Mouse (Mus musculus) midbrain, embryonic 11.5 days (tissue): ENCODE results near the gene Ramp1. TPM values are rescaled to one million over a fixed set of nuclear protein-coding genes. Genes with fewer than 3 reads are reported as not detected.
A peak's percentile ranks its signal among the peaks of the same experiment; 100 is the strongest.

Experiments used
- ATAC-seq: fragments of 200-750 bp; cut with Nextera tagmentation; 2 replicates; pipeline ENCODE4 v1.8.0; 2017; ENCODE audit warnings: moderate TSS enrichment, moderate library complexity; ENCODE audit not compliant: low FRiP score
- DNase-seq: peaks from one replicate; pipeline ENCODE4 v3.0.0; 2015; ENCODE audit warnings: low spot score; ENCODE audit errors: missing footprints
- H3K27ac ChIP-seq: fragments of 300-500 bp; sonication (generic); 2 replicates; pipeline ENCODE4 v1.5.1; 2014; ENCODE audit warnings: low read depth, low read length
- H3K27me3 ChIP-seq: fragments of 300-500 bp; sonication (generic); 2 replicates; pipeline ENCODE4 v1.6.1; 2014; ENCODE audit warnings: mild to moderate bottlenecking, low read length, moderate library complexity, mixed read lengths; ENCODE audit not compliant: control insufficient read depth, insufficient read depth
- H3K36me3 ChIP-seq: fragments of 300-500 bp; sonication (generic); 2 replicates; pipeline ENCODE4 v1.6.1; 2014; ENCODE audit warnings: mild to moderate bottlenecking, low read length, moderate library complexity, mixed read lengths; ENCODE audit not compliant: control insufficient read depth, insufficient read depth
- H3K4me1 ChIP-seq: fragments of 300-500 bp; sonication (generic); 2 replicates; pipeline ENCODE4 v1.6.1; 2014; ENCODE audit warnings: low read length; ENCODE audit not compliant: control insufficient read depth, insufficient read depth
- H3K4me2 ChIP-seq: fragments of 300-500 bp; sonication (generic); 2 replicates; pipeline ENCODE4 v1.6.1; 2014; ENCODE audit warnings: mild to moderate bottlenecking, moderate library complexity
- H3K4me3 ChIP-seq: fragments of 300-500 bp; sonication (generic); 2 replicates; pipeline ENCODE4 v1.5.1; 2014; ENCODE audit warnings: low read depth, low read length
- H3K9ac ChIP-seq: fragments of 300-500 bp; sonication (generic); 2 replicates; pipeline ENCODE4 v1.6.1; 2014; ENCODE audit warnings: low read length
- H3K9me3 ChIP-seq: fragments of 300-500 bp; sonication (generic); 2 replicates; pipeline ENCODE4 v1.6.1; 2016; ENCODE audit warnings: low read length; ENCODE audit not compliant: control insufficient read depth
- WGBS: fragments of 180-500 bp; shearing (Covaris S2); extraction: QIAGEN DNeasy Blood & Tissue Kit; methylation state at CpG from one replicate; pipeline ENCODE4 v1.1.7; 2014; 5-methylcytosine and 5-hydroxymethylcytosine counted together
- polyA plus RNA-seq: library from polyadenylated mRNA; unstranded; fragments of >200 nt; fragmentation: Nextera tagmentation; extraction: Ambion mirVana; gene quantifications from 2 replicates; pipeline ENCODE4 v1.2.1, GENCODE M21; 2014

Ramp1 gene
- polyA plus RNA-seq, 1 experiment from 2014 or later = 0.85 TPM

DNA sequence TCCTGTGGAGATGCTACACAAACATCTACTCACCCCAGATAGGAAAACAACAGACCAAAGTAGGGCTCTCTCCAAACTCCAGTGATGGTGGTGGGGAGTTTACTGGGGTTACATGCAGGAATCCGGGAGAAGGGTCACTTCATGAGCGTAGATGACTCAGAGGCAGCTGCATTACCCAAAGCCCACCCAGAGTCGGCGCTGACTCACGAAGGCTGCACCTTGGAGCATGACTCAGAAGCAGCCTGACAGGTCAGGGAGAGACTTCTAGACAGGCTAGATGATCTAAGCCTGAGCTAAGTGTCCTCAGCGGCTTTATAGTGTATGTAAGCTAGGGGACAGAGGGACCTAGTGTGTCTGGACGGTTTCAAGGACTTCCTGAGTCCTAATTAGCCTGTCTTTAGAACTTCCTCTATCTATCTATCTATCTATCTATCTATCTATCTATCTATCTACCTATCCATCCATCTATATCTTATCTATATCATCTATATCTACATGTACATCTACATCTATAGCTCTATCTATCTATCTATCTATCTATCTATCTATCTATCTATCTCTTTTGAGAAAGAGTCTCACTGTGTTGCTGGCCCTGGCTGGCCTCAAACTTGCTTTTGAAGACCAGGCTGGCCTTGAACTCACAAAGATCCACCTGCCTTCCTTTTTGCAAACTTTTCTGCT, 40.2 kb downstream of the Ramp1 start:
- Histone ChIP-seq H3K4me3 (no peak overlapping the region), H3K9me3 (no peaks in the 10 kb centered on the region), H3K36me3 (no peaks in the 10 kb centered on the region), H3K27ac (no peak overlapping the region), H3K9ac (no peak overlapping the region), H3K27me3 (no peaks in the 10 kb centered on the region), H3K4me2 (no peak overlapping the region), H3K4me1 (no peaks in the 10 kb centered on the region)
- DNase-seq (no peak), ATAC-seq (no peak)
- 89% methylated on average over 7 of the region's 7 CpGs for WGBS

DNA sequence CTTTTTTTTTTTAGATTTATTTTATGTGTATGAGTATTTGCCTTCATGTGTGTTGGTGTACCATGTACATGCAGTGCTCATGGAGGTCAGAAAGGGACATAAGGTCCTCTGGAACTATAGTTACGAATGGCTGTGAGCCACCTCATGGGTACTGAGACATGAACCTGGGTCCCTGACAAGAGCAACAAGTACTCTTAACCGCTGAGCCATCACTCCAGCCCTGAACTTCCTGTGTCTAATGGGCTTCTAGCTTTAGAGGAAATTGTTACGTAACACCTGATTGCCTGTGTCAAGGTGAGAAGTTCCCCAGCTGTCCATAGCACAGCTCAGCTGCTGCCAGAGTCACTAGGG, 40.7 kb downstream of the Ramp1 start:
- ATAC-seq (no peak), DNase-seq (no peak)
- H3K4me1 ChIP-seq = no peaks in the 10 kb centered on the region
- 87% methylated on average over 3 of the region's 3 CpGs for WGBS
- no peak overlapping the region for H3K9ac ChIP-seq
- H3K36me3 ChIP-seq = no peaks in the 10 kb centered on the region
- H3K27ac ChIP-seq = no peak overlapping the region
- no peak overlapping the region for H3K4me2 ChIP-seq
- H3K4me3 ChIP-seq = no peak overlapping the region
- H3K9me3 ChIP-seq = no peaks in the 10 kb centered on the region
- H3K27me3 ChIP-seq = no peaks in the 10 kb centered on the region

DNA sequence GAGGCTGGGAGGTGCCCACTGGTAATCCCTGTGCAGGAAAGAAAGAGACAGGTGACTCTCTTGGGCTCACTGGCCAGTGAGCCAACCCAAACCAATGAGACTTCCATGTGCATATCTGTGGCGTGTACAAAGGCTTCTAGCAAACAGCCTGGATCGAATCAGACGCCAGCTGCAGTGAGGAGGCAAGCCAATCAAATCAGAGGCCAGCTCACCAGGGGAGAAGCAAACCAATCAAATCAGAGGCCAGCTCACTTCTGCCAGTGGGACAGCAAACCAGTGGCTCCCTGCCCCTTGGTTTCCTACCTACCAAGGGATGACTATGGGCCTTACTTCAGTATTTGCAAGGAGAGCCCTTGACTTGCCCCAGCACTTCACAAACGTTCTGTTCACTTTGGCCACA, 46.9 kb downstream of the Ramp1 start:
- ATAC-seq (no peak), DNase-seq (no peak)
- H3K27ac ChIP-seq = no peak overlapping the region
- no peaks in the 10 kb centered on the region for H3K9me3 ChIP-seq
- WGBS = 72% methylated on average over 4 of the region's 4 CpGs
- H3K4me1 ChIP-seq = no peaks in the 10 kb centered on the region
- H3K9ac ChIP-seq = no peak overlapping the region
- H3K4me2 ChIP-seq = no peak overlapping the region
- no peak overlapping the region for H3K4me3 ChIP-seq
- no peaks in the 10 kb centered on the region for H3K36me3 ChIP-seq
- no peaks in the 10 kb centered on the region for H3K27me3 ChIP-seq

DNA sequence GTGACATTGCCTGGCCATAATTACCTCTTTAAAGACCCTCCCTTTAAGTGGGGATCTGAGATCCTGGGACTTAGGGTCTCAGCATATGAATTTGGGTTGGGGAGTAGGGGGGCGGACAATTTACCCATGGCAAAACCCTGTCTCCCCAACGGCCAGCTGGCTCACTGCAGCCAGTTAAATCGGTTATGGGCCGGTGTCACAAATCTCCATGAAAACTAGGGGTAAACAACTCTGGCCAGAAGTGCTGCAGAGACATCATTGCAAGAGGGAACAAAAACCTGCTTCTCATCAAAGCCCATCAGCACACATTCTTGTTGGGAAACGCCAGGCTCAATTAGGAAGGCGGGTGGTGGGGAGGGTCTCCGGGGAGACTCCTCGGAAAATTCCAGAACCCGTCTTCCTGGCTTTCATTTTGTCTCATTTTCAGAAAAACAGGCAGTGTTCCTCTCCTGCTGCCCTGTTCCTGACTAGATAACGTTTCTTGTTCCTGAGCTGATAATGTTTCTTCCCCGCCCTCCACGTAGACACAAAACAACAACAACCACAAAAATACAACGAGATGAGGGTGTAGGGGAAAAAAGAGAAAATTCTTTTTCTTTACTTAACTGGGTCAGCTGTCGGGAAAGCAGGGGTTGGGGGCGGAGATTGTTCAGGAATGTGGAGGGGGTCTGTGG, 47.9 kb downstream of the Ramp1 start:
- no peak for ATAC-seq
- H3K36me3 ChIP-seq = no peaks in the 10 kb centered on the region
- WGBS = 68% methylated on average over 15 of the region's 15 CpGs
- H3K9me3 ChIP-seq = no peaks in the 10 kb centered on the region
- no peak for DNase-seq
- H3K4me3 ChIP-seq = no peak overlapping the region
- no peaks in the 10 kb centered on the region for H3K4me1 ChIP-seq
- no peak overlapping the region for H3K4me2 ChIP-seq
- no peak overlapping the region for H3K27ac ChIP-seq
- H3K9ac ChIP-seq = no peak overlapping the region
- no peaks in the 10 kb centered on the region for H3K27me3 ChIP-seq

DNA sequence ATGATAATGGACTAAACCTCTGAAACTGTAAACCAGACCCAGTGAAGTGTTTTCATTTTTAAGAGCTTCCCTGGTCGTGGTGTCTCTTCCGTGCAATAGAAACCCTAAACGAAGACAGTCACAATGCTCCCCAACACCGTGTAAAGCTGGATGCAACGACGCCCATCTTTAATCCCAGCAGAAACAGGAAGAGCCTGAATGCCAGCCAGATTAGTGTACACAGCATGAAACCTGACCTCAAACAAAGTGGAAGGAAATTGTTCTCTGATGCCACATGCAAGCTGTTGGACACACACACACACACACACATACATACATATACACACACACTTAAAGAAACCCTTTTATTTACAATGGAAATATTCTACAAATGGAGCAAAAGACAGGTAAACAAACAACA, 51.5 kb downstream of the Ramp1 start:
- H3K4me3 ChIP-seq = no peak overlapping the region
- no peaks in the 10 kb centered on the region for H3K4me1 ChIP-seq
- no peak overlapping the region for H3K27ac ChIP-seq
- H3K9ac ChIP-seq = no peak overlapping the region
- no peaks in the 10 kb centered on the region for H3K27me3 ChIP-seq
- DNase-seq (no peak), ATAC-seq (no peak)
- no peaks in the 10 kb centered on the region for H3K36me3 ChIP-seq
- no peak overlapping the region for H3K4me2 ChIP-seq
- WGBS = 67% methylated on average over 6 of the region's 6 CpGs
- no peaks in the 10 kb centered on the region for H3K9me3 ChIP-seq

DNA sequence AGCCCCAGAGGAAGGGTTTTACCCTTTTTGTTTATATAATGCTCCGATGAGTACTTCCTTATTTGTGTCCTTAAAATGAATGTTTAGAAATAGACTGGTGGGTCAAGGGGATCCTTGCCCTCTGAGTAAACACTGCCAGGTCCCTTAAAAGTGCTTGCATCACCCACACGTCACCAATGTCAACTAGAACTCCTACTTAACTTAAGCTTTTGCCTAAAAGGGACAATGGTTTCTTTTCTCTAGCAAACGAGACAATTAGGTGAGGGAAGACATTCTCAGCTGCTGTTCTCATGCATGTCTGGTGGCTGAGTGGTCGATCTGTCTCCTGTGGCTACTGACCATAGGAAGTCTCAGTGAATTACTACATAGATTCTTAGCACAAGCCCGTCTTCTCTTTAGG, 52.3 kb downstream of the Ramp1 start:
- no peak for DNase-seq
- no peak for ATAC-seq
- Histone ChIP-seq H3K4me1 (no peaks in the 10 kb centered on the region), H3K27me3 (no peaks in the 10 kb centered on the region), H3K9me3 (no peaks in the 10 kb centered on the region), H3K27ac (no peak overlapping the region), H3K36me3 (no peaks in the 10 kb centered on the region), H3K4me3 (no peak overlapping the region), H3K9ac (no peak overlapping the region), H3K4me2 (no peak overlapping the region)
- 60% methylated on average over 5 of the region's 5 CpGs for WGBS

DNA sequence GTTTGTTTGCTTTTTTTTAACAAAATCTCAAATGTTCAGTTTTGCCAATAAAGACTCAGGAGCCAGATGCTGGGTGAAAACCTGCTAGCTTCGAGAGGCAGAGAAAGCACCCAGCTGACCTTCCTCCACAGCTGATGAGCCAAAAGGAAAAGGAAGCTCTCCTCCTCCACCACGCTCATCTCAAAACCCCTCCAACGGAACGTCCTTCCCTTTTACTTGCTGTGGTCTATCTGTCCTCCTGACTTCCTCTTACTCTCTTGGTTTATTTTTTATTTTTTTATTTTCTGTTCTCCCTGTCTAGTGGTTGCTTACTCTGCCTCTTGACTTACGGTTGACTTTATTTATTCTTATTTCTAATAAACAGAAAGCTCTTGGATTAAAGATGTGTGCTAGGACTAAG, 55.8 kb downstream of the Ramp1 start:
- no peak for DNase-seq
- 83% methylated on average over 5 of the region's 5 CpGs for WGBS
- no peak overlapping the region for H3K27ac ChIP-seq
- H3K36me3 ChIP-seq = no peaks in the 10 kb centered on the region
- H3K9me3 ChIP-seq = no peaks in the 10 kb centered on the region
- H3K27me3 ChIP-seq = no peaks in the 10 kb centered on the region
- H3K4me3 ChIP-seq = no peak overlapping the region
- ATAC-seq = no peak
- no peak overlapping the region for H3K9ac ChIP-seq
- H3K4me1 ChIP-seq = no peaks in the 10 kb centered on the region
- no peak overlapping the region for H3K4me2 ChIP-seq

DNA sequence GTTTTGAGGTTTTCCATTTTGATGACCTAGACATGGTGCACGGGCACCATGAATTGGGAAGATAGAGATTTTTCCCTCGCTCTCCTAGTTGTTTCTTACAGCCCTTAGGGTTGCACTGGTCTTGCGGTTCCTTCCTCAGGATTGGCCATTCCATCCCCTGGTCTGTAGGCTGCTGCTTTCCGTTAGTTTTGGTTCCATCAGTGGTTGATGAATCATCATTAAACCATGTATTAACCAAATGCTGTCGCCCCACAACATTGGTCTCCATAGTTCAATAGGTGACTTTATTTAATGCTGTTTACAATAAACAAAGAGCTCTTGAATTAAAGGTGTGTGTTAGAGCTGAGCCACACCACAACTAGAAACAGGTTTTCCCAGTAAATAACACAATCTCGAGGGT, 58.1 kb downstream of the Ramp1 start:
- H3K27ac ChIP-seq = no peak overlapping the region
- no peak overlapping the region for H3K4me2 ChIP-seq
- H3K9me3 ChIP-seq = no peaks in the 10 kb centered on the region
- ATAC-seq (no peak), DNase-seq (no peak)
- no peaks in the 10 kb centered on the region for H3K36me3 ChIP-seq
- no peaks in the 10 kb centered on the region for H3K27me3 ChIP-seq
- H3K4me3 ChIP-seq = no peak overlapping the region
- WGBS = 79% methylated on average over 6 of the region's 6 CpGs
- H3K9ac ChIP-seq = no peak overlapping the region
- H3K4me1 ChIP-seq = no peaks in the 10 kb centered on the region

DNA sequence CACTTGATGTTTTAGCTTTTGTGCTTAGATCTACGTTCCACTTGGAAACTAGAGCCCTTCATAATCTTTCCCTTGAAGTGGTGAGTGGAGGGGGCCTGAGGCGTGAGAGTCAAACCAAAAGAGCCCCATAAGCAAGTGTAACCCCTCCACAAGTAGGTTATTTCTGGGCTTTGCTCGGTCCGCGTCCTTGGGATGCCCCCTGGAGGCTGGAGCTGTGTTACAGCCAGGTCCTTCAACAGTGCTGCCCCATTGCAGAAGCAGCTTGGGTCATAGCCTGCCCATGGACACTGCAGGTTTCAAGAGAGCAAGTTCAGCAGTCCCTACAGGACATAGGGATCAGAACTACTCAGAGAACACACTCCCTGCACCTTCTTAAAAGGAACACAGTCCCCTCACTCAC, 59.5 kb downstream of the Ramp1 start:
- Histone ChIP-seq H3K27ac (no peak overlapping the region), H3K36me3 (no peaks in the 10 kb centered on the region), H3K4me3 (no peak overlapping the region), H3K4me2 (no peak overlapping the region), H3K9ac (no peak overlapping the region), H3K4me1 (no peaks in the 10 kb centered on the region), H3K27me3 (no peaks in the 10 kb centered on the region), H3K9me3 (no peaks in the 10 kb centered on the region)
- DNase-seq = peak; percentile 88
- ATAC-seq = no peak
- WGBS = 12% methylated on average over 5 of the region's 5 CpGs
